Mouse (Mus musculus) megakaryocyte, embryonic 14.5 days (primary cell): ENCODE measurements around the gene Pln. TPM values are rescaled to one million over a fixed set of nuclear protein-coding genes. Genes with fewer than 3 reads are reported as not detected.

Source experiments
- H3K27me3 ChIP-seq: replicated peaks from 2 replicates; pipeline ENCODE3; 2012; ENCODE audit warnings: inconsistent platforms
- H3K36me3 ChIP-seq: replicated peaks from 2 replicates; pipeline ENCODE3; 2012; ENCODE audit warnings: low read length, inconsistent platforms, mixed read lengths
- H3K4me1 ChIP-seq: 2 replicates; pipeline ENCODE4 v1.6.1; 2012; ENCODE audit warnings: inconsistent platforms
- H3K4me3 ChIP-seq: replicated peaks from 2 replicates; pipeline ENCODE3; 2012; ENCODE audit warnings: moderate library complexity, mild to moderate bottlenecking, inconsistent platforms
- H3K9me3 ChIP-seq: 2 replicates; pipeline ENCODE4 v1.6.1; 2012; ENCODE audit warnings: inconsistent platforms
- FLI1 ChIP-seq: IDR thresholded peaks from 2 replicates; pipeline ENCODE4 v1.6.1; 2012; ENCODE audit warnings: low read length, inconsistent platforms, mixed read lengths
- GATA1 ChIP-seq: IDR thresholded peaks from 3 replicates; pipeline ENCODE4 v1.6.1; 2012; ENCODE audit warnings: mixed read lengths, low read length, inconsistent platforms, borderline replicate concordance
- polyA plus RNA-seq: library from polyadenylated mRNA; stranded (reverse); fragments of >175 nt; gene quantifications from 2 replicates; pipeline ENCODE4 v1.2.3, GENCODE M21; 2012; ENCODE audit warnings: low replicate concordance; ENCODE audit not compliant: insufficient read depth

Pln gene
- not detected in 2 replicates for polyA plus RNA-seq

- Histone ChIP-seq H3K9me3 (no peaks in the 10 kb centered on the region), H3K4me3 (no peak within 1 kb of the TSS), H3K27me3 (no peaks in the 10 kb centered on the region), H3K36me3 (no peaks in the 10 kb centered on the region), H3K4me1 (peaks cover 12% of the 10 kb centered on the region)
- TF ChIP-seq FLI1 (no peak), GATA1 (no peak)
These were observed at the start of gene Pln for GRCm38 (mm10) chr10:53337162-53337923. Pln (plus strand) TSS chr10:53337667.

GRCm38 (mm10) chr10:53305867-53306266 lies 31.6 kb upstream of the Pln start:
- Histone ChIP-seq H3K27me3 (no peaks in the 10 kb centered on the region), H3K9me3 (no peaks in the 10 kb centered on the region), H3K4me1 (no peaks in the 10 kb centered on the region), H3K4me3 (no peak overlapping the region), H3K36me3 (peaks cover 2% of the 10 kb centered on the region)
- TF ChIP-seq FLI1 (no peak), GATA1 (no peak)

GRCm38 (mm10) chr10:53306674-53307073 lies 30.8 kb upstream of the Pln start:
- Histone ChIP-seq H3K4me1 (no peaks in the 10 kb centered on the region), H3K36me3 (no peaks in the 10 kb centered on the region)
- no peak for TF ChIP-seq GATA1
- TF ChIP-seq FLI1, result no peak

GRCm38 (mm10) chr10:53323367-53323766 lies 14.1 kb upstream of the Pln start:
- no peak overlapping the region for H3K4me3 ChIP-seq
- no peaks in the 10 kb centered on the region for H3K36me3 ChIP-seq
- TF ChIP-seq FLI1 (no peak), GATA1 (no peak)
- peaks cover 9% of the 10 kb centered on the region for H3K4me1 ChIP-seq
- H3K27me3 ChIP-seq, result no peaks in the 10 kb centered on the region
- H3K9me3 ChIP-seq, result no peaks in the 10 kb centered on the region

More at GRCm38 (mm10) chr10:53306674-53307073, 30.8 kb upstream of the Pln start:
- Histone ChIP-seq H3K27me3 (no peaks in the 10 kb centered on the region), H3K9me3 (no peaks in the 10 kb centered on the region), H3K4me3 (no peak overlapping the region)

- Histone ChIP-seq H3K27me3 (no peaks in the 10 kb centered on the region), H3K9me3 (no peaks in the 10 kb centered on the region), H3K4me3 (no peak overlapping the region), H3K4me1 (peaks cover 9% of the 10 kb centered on the region), H3K36me3 (no peaks in the 10 kb centered on the region)
- TF ChIP-seq FLI1, result no peak
These were observed 12.8 kb upstream of the Pln start for GRCm38 (mm10) chr10:53324663-53325062.

- H3K27me3 ChIP-seq, result no peaks in the 10 kb centered on the region
- no peaks in the 10 kb centered on the region for H3K36me3 ChIP-seq
- peaks cover 9% of the 10 kb centered on the region for H3K4me1 ChIP-seq
- H3K4me3 ChIP-seq, result no peak overlapping the region
- H3K9me3 ChIP-seq, result no peaks in the 10 kb centered on the region
- TF ChIP-seq FLI1 (no peak), GATA1 (no peak)
These were observed 11.1 kb upstream of the Pln start for GRCm38 (mm10) chr10:53326367-53326766.

GRCm38 (mm10) chr10:53329257-53329656 lies 8.2 kb upstream of the Pln start:
- no peaks in the 10 kb centered on the region for H3K27me3 ChIP-seq
- peaks cover 12% of the 10 kb centered on the region for H3K4me1 ChIP-seq
- no peak overlapping the region for H3K4me3 ChIP-seq
- TF ChIP-seq FLI1 (no peak), GATA1 (no peak)
- no peaks in the 10 kb centered on the region for H3K36me3 ChIP-seq
- H3K9me3 ChIP-seq, result no peaks in the 10 kb centered on the region

- TF ChIP-seq GATA1, result no peak
- no peak for TF ChIP-seq FLI1
- Histone ChIP-seq H3K36me3 (no peaks in the 10 kb centered on the region), H3K9me3 (no peaks in the 10 kb centered on the region), H3K4me1 (peaks cover 12% of the 10 kb centered on the region), H3K4me3 (no peak overlapping the region), H3K27me3 (no peaks in the 10 kb centered on the region)
These were observed 4.7 kb upstream of the Pln start for GRCm38 (mm10) chr10:53332752-53333151.

- no peaks in the 10 kb centered on the region for H3K9me3 ChIP-seq
- H3K4me3 ChIP-seq, result peak overlapping the region; percentile 31
- H3K36me3 ChIP-seq, result no peaks in the 10 kb centered on the region
- no peak for TF ChIP-seq FLI1
- TF ChIP-seq GATA1, result no peak
- H3K4me1 ChIP-seq, result peaks cover 12% of the 10 kb centered on the region
- H3K27me3 ChIP-seq, result no peaks in the 10 kb centered on the region
These were observed 2.2 kb upstream of the Pln start for GRCm38 (mm10) chr10:53335266-53335665.

- no peaks in the 10 kb centered on the region for H3K27me3 ChIP-seq
- TF ChIP-seq FLI1, result no peak
- no peak for TF ChIP-seq GATA1
- no peaks in the 10 kb centered on the region for H3K9me3 ChIP-seq
- H3K4me3 ChIP-seq, result no peak overlapping the region
- H3K4me1 ChIP-seq, result peaks cover 12% of the 10 kb centered on the region
- H3K36me3 ChIP-seq, result no peaks in the 10 kb centered on the region
These were observed 1.5 kb upstream of the Pln start for GRCm38 (mm10) chr10:53335974-53336373.

GRCm38 (mm10) chr10:53339045-53339444 lies 1.6 kb downstream of the Pln start:
- Histone ChIP-seq H3K9me3 (no peaks in the 10 kb centered on the region), H3K4me3 (no peak overlapping the region), H3K4me1 (peaks cover 11% of the 10 kb centered on the region), H3K27me3 (no peaks in the 10 kb centered on the region), H3K36me3 (no peaks in the 10 kb centered on the region)
- no peak for TF ChIP-seq FLI1
- no peak for TF ChIP-seq GATA1
